Mouse (Mus musculus): ENCODE results near the gene Polr2c.

DNA sequence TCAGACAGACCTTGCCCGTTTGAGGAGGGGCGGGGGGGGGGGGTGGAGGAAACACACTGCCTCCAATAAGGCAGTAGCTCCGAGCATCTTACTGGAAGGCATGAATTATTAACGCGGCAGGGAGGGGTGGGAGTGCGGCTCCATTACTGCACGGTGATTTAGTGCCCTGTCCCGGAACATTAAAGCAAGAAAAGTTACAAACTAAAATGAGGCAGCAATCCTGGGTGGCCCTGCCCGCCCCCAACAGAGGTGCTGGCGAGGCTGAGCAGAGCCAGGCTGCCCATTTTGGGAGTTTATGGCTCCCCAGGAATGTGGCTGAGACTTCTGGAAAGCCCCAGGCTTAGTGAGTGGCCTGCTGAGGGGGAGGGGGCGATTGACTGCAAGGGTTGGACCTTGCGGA lies 46.5 kb downstream of the Polr2c start:
- TF ChIP-seq CTCF (IDR thresholded peaks at IDR 0.05; ENCODE audit: low read depth, low read length) (no peak), POLR2A (IDR thresholded peaks at IDR 0.05; ENCODE audit: insufficient read depth, low read length) (no peak), EP300 (IDR thresholded peaks at IDR 0.05; ENCODE audit: insufficient read depth, low read depth, low read length) (no peak)
